9 mouse cellular contexts compared by ENCODE assay signal in genomic region chr7:67958045-67958444, GRCm38 (mm10). TPM values are rescaled to one million over a fixed set of nuclear protein-coding genes. Genes with fewer than 3 reads are reported as not detected.
DNase-seq lines count a peak whose midpoint lies in the region; ATAC-seq lines count a peak whose summit lies in the region.
"Had no signal": no experiment of that assay in that cellular context is flagged by ENCODE, and none has a peak within 500 bp of the region (broad histone marks: within the 10 kb centered on the region; RNA-seq: fewer than 3 reads in every experiment).

No protein-coding gene starts in this region.

- ATAC-seq in intestine, embryonic 16.5 days = no peak
- ATAC-seq in intestine, embryonic 15.5 days = no peak
- no peak for ATAC-seq in heart, embryonic 13.5 days (ENCODE audit: extremely low read depth, insufficient number of reproducible peaks, low FRiP score, low TSS enrichment)
- ATAC-seq in megakaryocyte-erythroid progenitor cell, adult 5-6 weeks (replicated peaks; ENCODE audit: low FRiP score, low TSS enrichment, poor library complexity, severe bottlenecking) = 0 out of 2 replicates have a peak, but pooled peaks have one; percentile 11

- H3K4me3 ChIP-seq in intestine, embryonic 16.5 days (ENCODE audit: low read length) = no peak overlapping the region
- H3K4me3 ChIP-seq in intestine, embryonic 15.5 days (replicated peaks) = no peak overlapping the region
- H3K4me3 ChIP-seq in heart, embryonic 13.5 days = peak overlapping the region; percentile 14; the same call in 1 of the 2 replicates

- H3K27ac ChIP-seq in intestine, embryonic 16.5 days (ENCODE audit: low read length) = no peak overlapping the region
- H3K27ac ChIP-seq in intestine, embryonic 15.5 days = no peak overlapping the region
- H3K27ac ChIP-seq in heart, embryonic 13.5 days (replicated peaks) = no peak overlapping the region
- H3K27ac ChIP-seq: liver, embryonic 14.5 days had no signal

- peak; percentile 38 to 50 for DNase-seq in CD8-positive naive resting alpha-beta T cell, adult 2 months (ENCODE audit: low read depth in 2 of 2, low spot score in 2 of 2)
- no peak for DNase-seq in cerebellum, adult 8-10 months
- DNase-seq in layer of hippocampus, postnatal 36 days = no peak
- no peak for DNase-seq in layer of hippocampus, postnatal 25 days (ENCODE audit: extremely low spot score in 1 of 2, low spot score in 1 of 2)

- no peaks in the 10 kb centered on the region for H3K36me3 ChIP-seq in intestine, embryonic 16.5 days (ENCODE audit: control insufficient read depth, insufficient read depth, low read length)
- H3K36me3 ChIP-seq in intestine, embryonic 15.5 days = no peaks in the 10 kb centered on the region
- no peaks in the 10 kb centered on the region for H3K36me3 ChIP-seq in heart, embryonic 13.5 days

- 56% methylated on average over 18 of the region's 18 CpGs for WGBS in intestine, embryonic 16.5 days
- 58% methylated on average over 18 of the region's 18 CpGs for WGBS in intestine, embryonic 15.5 days
- WGBS in heart, embryonic 13.5 days = 28% methylated on average over 18 of the region's 18 CpGs

- no peaks in the 10 kb centered on the region for H3K9me3 ChIP-seq in intestine, embryonic 16.5 days (ENCODE audit: control insufficient read depth, low read length)
- no peaks in the 10 kb centered on the region for H3K9me3 ChIP-seq in intestine, embryonic 15.5 days
- no peaks in the 10 kb centered on the region for H3K9me3 ChIP-seq in heart, embryonic 13.5 days

- no peaks in the 10 kb centered on the region for H3K27me3 ChIP-seq in intestine, embryonic 16.5 days (replicated peaks; ENCODE audit: control insufficient read depth, insufficient read depth, low read length)
- H3K27me3 ChIP-seq in intestine, embryonic 15.5 days (replicated peaks) = no peaks in the 10 kb centered on the region
- no peaks in the 10 kb centered on the region for H3K27me3 ChIP-seq in heart, embryonic 13.5 days (replicated peaks)

- peaks cover 37% of the 10 kb centered on the region for H3K4me1 ChIP-seq in intestine, embryonic 16.5 days (ENCODE audit: control insufficient read depth, insufficient read depth, low read length)
- peaks cover 45% of the 10 kb centered on the region for H3K4me1 ChIP-seq in intestine, embryonic 15.5 days (replicated peaks)
- H3K4me1 ChIP-seq in heart, embryonic 13.5 days = peaks cover 88% of the 10 kb centered on the region

- H3K4me2 ChIP-seq in intestine, embryonic 16.5 days (ENCODE audit: low read depth, low read length) = peak overlapping the region; percentile 18; the same call in 1 of the 2 replicates
- no peak overlapping the region for H3K4me2 ChIP-seq in intestine, embryonic 15.5 days (replicated peaks)
- peak overlapping the region; percentile 59 for H3K4me2 ChIP-seq in heart, embryonic 13.5 days

- no peak overlapping the region for H3K9ac ChIP-seq in intestine, embryonic 16.5 days (ENCODE audit: low read depth, low read length)
- H3K9ac ChIP-seq in intestine, embryonic 15.5 days = no peak overlapping the region
- peak overlapping the region; percentile 64 for H3K9ac ChIP-seq in heart, embryonic 13.5 days
- H3K9ac ChIP-seq: liver, embryonic 14.5 days had no signal

RNA-seq across cellular contexts. Expression of gene Igf1r, which starts 5.4 kb away (rescaled TPM):
- 9.5 and 10.7 TPM in 2 replicates for polyA plus RNA-seq in intestine, embryonic 16.5 days (2015; fragmentation: Nextera tagmentation; extraction: Ambion mirVana)
- 13.7 and 15.2 TPM in 2 replicates for polyA plus RNA-seq in intestine, embryonic 15.5 days (2015; fragmentation: Nextera tagmentation; extraction: Ambion mirVana)
- 15.0 and 15.2 TPM in 2 replicates for polyA plus RNA-seq in heart, embryonic 13.5 days (2015; fragmentation: Nextera tagmentation; extraction: Ambion mirVana)
- total RNA-seq in megakaryocyte-erythroid progenitor cell, adult 5-6 weeks (2014; fragmentation: Nextera tagmentation) = 40.8 and 53.2 TPM in 2 replicates
- total RNA-seq in megakaryocyte-erythroid progenitor cell, adult 5-6 weeks (2017) = 21.4 and 27.0 TPM in 2 replicates
- total RNA-seq in layer of hippocampus, postnatal 36 days (2021) = 10 to 100 TPM; 37.4 to 41.9 TPM
- 10 to 100 TPM; 32.5 to 38.4 TPM for total RNA-seq in layer of hippocampus, postnatal 25 days (2021)

Comparison
In these comparisons a context has a peak if more than half of its experiments do, and no peak if none do; other contexts are left out.
1. DNase-seq: peak in CD8-positive naive resting alpha-beta T cell, adult 2 months (2 of 2); none in cerebellum, adult 8-10 months (single experiment), layer of hippocampus, postnatal 36 days (0 of 2) and layer of hippocampus, postnatal 25 days (0 of 2).